Mouse (Mus musculus) thymus, postnatal 25 days (tissue): ENCODE measurements around the gene Meiob.

Experiments used
- DNase-seq: peaks from one replicate; pipeline ENCODE4 v3.0.0; 2022

Meiob gene

GRCm38 (mm10) chr17:24874989-24875388, 70.9 kb downstream of the Meiob start:
- DNase-seq: no peak

- no peak for DNase-seq
Observed at GRCm38 (mm10) chr17:24877336-24878116, 73.4 kb downstream of the Meiob start.

DNA sequence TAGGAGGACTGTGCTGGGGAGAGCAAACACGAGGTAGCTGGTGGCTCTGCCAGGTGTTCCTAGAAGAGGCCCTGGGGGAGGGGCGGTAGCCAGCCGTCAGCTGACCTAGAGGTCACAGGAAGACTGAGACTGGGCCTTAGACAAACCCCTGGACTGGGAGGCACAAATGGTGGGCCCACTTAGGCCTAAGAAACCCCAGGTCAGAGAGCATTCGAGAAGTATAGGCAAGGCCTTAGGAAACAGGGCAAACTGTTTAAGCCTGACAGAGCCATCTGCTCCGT, 74.0 kb downstream of the Meiob start:
- peak; percentile 57 for DNase-seq

GRCm38 (mm10) chr17:24878531-24878930, 74.4 kb downstream of the Meiob start:
- DNase-seq: no peak

DNA sequence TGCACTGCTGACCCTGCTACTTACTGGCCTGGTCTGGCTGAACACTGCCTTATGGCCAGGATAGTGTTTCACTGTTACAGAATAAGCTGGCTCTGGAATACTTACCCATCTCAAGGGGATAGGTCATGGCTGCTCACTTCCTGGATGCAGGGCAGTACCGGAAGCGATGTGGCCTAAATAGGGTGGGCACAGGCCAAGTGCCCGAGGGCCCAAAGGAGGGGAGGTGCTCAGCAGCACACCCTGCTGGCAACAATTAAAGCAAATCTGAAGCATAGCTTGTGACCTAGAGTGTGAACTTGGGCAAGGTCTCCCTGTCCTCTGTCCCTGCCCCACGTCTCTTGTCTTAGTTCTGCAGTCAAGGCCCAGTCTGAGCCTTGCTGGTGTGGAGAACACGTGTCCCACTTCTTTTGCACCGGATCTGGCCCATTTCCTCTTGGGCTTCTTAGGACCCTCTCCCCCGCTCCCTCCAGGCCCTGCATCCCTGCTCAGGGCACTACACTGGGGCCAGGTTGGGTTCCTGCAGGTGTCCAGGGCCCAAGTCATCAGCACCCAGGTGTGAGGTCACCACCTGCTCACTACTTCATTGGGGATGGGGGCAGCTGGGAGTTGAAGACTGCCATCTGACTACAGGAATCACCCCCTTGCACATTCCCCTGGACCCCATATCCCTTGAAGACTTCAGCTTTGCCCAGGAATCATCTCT, 77.8 kb downstream of the Meiob start:
- peak; percentile 42 for DNase-seq

- no peak for DNase-seq
Observed at GRCm38 (mm10) chr17:24884391-24884790, 80.3 kb downstream of the Meiob start.

DNA sequence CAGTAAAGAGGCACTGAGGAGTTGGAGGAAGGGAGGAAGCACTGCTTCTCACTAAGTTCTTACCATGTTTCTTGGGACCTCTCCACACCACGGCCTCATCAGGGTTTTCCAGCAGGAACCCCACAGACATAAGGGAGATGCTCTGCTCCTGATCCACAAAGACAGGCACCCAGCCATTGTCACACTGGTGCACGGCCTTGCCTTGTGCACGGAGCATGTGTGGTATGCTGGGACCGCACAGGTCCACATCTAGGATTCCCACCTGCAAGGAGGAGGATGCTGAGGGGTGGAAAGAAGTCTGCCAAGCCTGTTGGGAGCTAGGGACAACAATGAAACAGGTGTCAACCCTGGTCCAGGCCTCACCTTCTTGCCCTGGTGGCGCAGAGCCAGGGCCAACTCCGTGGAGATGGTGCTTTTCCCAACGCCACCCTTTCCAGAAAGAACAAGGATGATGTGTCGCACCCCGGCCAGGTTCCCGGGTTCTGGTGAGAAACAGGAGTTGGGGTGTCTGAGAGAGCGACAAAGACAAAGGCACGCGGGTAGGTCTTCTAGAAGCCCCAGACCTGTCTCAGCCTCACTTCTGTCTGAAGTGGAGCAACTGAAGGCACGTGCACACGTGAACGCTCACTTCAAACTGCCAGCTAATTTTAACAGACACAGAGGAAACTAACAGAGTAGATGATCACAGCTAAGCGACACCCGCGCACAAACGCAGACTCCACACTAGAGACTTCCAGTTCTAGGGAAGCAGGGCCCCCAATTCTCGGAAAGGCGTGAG, 81.5 kb downstream of the Meiob start:
- DNase-seq: no peak

- peak; percentile 96 for DNase-seq
Observed at GRCm38 (mm10) chr17:24886134-24886931, 82.2 kb downstream of the Meiob start, which contains the start of the genes Nubp2 and Spsb3. Gene Nubp2, minus strand, starts transcription at chr17:24886349. Gene Spsb3, plus strand, starts transcription at chr17:24886643.

DNA sequence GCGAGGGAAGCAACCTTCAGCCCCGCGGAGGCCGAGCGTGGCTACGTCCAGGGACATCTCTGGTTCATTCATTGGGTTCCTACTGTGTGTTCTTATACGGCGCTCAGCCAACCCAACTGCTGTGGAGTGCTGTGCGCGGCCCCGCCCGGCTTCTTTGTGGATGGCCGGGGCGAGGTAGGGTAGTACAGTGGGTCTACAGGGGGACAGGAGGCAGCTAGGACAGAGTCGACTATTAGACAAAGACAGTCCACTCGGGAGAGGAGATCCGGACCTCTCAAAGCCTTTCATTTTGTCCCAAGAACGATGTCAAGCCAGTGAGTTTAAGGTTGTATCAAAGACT, 82.8 kb downstream of the Meiob start:
- no peak for DNase-seq

- no peak for DNase-seq
Observed at GRCm38 (mm10) chr17:24887291-24888080, 83.4 kb downstream of the Meiob start.

DNA sequence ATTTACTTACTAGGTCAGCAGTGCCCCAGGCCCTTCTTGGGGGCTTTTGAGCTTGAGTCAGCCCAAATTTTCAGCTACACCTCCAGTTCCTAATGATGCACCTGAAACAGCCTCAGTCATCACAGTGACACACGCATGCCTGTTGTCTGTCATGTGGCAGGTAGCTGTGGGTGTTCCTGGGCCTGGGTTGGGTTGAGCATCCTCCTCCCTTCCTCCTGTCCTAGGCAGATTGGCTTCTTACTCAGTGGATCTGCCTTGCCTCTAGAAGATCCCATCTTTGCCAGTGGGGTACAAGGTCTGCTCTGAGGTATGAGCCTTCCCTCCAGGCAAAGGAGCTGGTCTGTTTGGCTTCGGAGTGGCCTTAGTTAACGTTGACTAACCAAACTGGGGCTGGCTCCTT, 84.8 kb downstream of the Meiob start:
- no peak for DNase-seq
